Mouse (Mus musculus) bone marrow macrophage, adult 2 months (primary cell): ENCODE results near the gene Sypl2.

ENCODE experiments used
- CTCF ChIP-seq: IDR thresholded peaks from 2 replicates; pipeline ENCODE4 v1.5.1; 2012; ENCODE audit warnings: low read depth, mild to moderate bottlenecking, low read length, moderate library complexity
- POLR2A ChIP-seq: IDR thresholded peaks from 2 replicates; pipeline ENCODE4 v1.6.1; 2012; ENCODE audit warnings: mild to moderate bottlenecking, low read depth, low read length, borderline replicate concordance

DNA sequence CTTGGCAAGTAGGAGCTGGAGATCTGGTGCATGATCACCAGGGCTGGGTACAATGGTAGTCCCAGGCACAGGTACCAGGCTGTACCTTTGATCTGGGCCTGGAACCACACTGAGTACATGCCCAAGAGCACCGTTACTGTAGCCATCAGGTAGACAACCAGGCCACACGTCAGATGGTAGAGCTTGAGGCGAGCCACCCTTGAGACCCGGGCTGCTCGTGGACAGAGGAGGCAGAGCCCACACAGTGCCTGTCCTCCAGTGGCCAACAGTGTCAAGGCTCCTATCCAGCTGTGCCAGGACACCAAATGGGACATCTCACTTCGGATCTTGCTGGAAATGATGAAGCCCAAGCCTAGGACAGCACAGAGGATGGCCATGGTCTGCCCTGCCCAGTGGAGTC, 27.2 kb downstream of the Sypl2 start:
- TF ChIP-seq CTCF, result no peak
- no peak for TF ChIP-seq POLR2A
